Mouse (Mus musculus) heart, adult 2 months (tissue): ENCODE measurements at regions not wholly inside any gene's neighbourhood (a gene's known extent, or its start where the extent isn't known, plus 50 kb on each side); places are given as distances from the start of the nearest gene placed in this dataset.

Experiments
- CTCF ChIP-seq: fragments of 200-600 bp; IDR thresholded peaks from 2 replicates; pipeline ENCODE4 v1.8.1; 2022; ENCODE audit warnings: antibody characterized with exemption, mild to moderate bottlenecking, moderate library complexity
- EP300 ChIP-seq: fragments of 200-500 bp; IDR thresholded peaks from 2 replicates; pipeline ENCODE4 v1.6.1; 2011; ENCODE audit warnings: low read depth, low read length, control low read depth; ENCODE audit not compliant: insufficient read depth
- POLR2A ChIP-seq: fragments of 200-500 bp; IDR thresholded peaks from 2 replicates; pipeline ENCODE4 v1.6.1; 2011; ENCODE audit warnings: mild to moderate bottlenecking, low read depth, low read length, control low read depth; ENCODE audit not compliant: insufficient read depth

- no peak for TF ChIP-seq EP300
- no peak for TF ChIP-seq POLR2A
- no peak for TF ChIP-seq CTCF
Measured at GRCm38 (mm10) chr5:45084741-45085140, 285.3 kb upstream of the Ldb2 start.
